Mouse (Mus musculus) c-Kit-positive CD71-positive TER-119-positive erythroid progenitor cells, embryonic 14.5 days (primary cell): Measurements from ENCODE around the gene Zfp563.

Source experiments
- DNase-seq: peaks from one replicate; pipeline ENCODE4 v3.0.0-alpha.2; 2013; ENCODE audit warnings: low spot score

Zfp563 gene

GRCm38 (mm10) chr17:33089220-33089949 is at the start of gene Zfp563:
TSS of gene Zfp563 (plus strand) at chr17:33089310.
- DNase-seq, result peak; percentile 82

GRCm38 (mm10) chr17:33058791-33059190 is 30.3 kb upstream of the Zfp563 start:
- no peak for DNase-seq

GRCm38 (mm10) chr17:33063001-33063400 is 26.1 kb upstream of the Zfp563 start:
- no peak for DNase-seq

- DNase-seq, result no peak
Measured at GRCm38 (mm10) chr17:33067958-33068357, 21.2 kb upstream of the Zfp563 start, which contains the start of gene 4921501E09Rik. TSS of gene 4921501E09Rik (minus strand) at chr17:33068058.

GRCm38 (mm10) chr17:33091630-33092029 is 2.5 kb downstream of the Zfp563 start:
- no peak for DNase-seq

- peak; percentile 59 for DNase-seq
Measured at GRCm38 (mm10) chr17:33092391-33093193, 3.5 kb downstream of the Zfp563 start.

GRCm38 (mm10) chr17:33097396-33097795 is 8.3 kb downstream of the Zfp563 start:
- DNase-seq, result no peak

- DNase-seq, result no peak
Measured at GRCm38 (mm10) chr17:33124546-33124945, 35.4 kb downstream of the Zfp563 start.

- no peak for DNase-seq
Measured at GRCm38 (mm10) chr17:33126257-33126656, 37.1 kb downstream of the Zfp563 start.

- DNase-seq, result no peak
Measured at GRCm38 (mm10) chr17:33139261-33139820, 50.2 kb downstream of the Zfp563 start, which contains the start of gene Morc2b. TSS of gene Morc2b (minus strand) at chr17:33139683.
